Mouse (Mus musculus) cerebellum, adult 2 months (tissue): ENCODE measurements around the gene Gm128.

Source experiments
- CTCF ChIP-seq: fragments of 200-500 bp; IDR thresholded peaks from 2 replicates; pipeline ENCODE4 v1.5.1; 2011; ENCODE audit warnings: low read depth, mild to moderate bottlenecking, control low read depth, low read length, moderate library complexity, borderline replicate concordance; ENCODE audit not compliant: insufficient read depth
- POLR2A ChIP-seq: fragments of 200-500 bp; IDR thresholded peaks from 2 replicates; pipeline ENCODE4 v1.6.1; 2011; ENCODE audit warnings: low read length, control low read depth, borderline replicate concordance; ENCODE audit not compliant: insufficient read depth

GRCm38 (mm10) chr3:95277149-95277551 lies 35.8 kb upstream of the Gm128 start:
- no peak for TF ChIP-seq CTCF
- TF ChIP-seq POLR2A: no peak
